Mouse (Mus musculus): Measurements from ENCODE around the gene Ccnb1ip1.
"Not testable (repeated sequence)": the region's sequence is repeated elsewhere in the genome, so short reads cannot be mapped to it uniquely, and the experiment has no call there.

GRCm38 (mm10) chr14:50806469-50806868, 1.1 kb downstream of the Ccnb1ip1 start:
- not testable (repeated sequence) for TF ChIP-seq CTCF (conservative IDR thresholded peaks at IDR 0.05; ENCODE audit: low read length); NANOG (IDR thresholded peaks at IDR 0.05; ENCODE audit: borderline replicate concordance, low read length); POU5F1 (IDR thresholded peaks at IDR 0.05; ENCODE audit: borderline replicate concordance, low read length)
